Mouse (Mus musculus) intestine, postnatal 0 days (tissue): ENCODE results near the gene Gm853. TPM values are rescaled to one million over a fixed set of nuclear protein-coding genes. Genes with fewer than 3 reads are reported as not detected.

Experiments used
- ATAC-seq: fragments of 200-750 bp; cut with Nextera tagmentation; 2 replicates; pipeline ENCODE4 v1.8.0; 2017; ENCODE audit warnings: mild to moderate bottlenecking, moderate TSS enrichment, moderate library complexity
- H3K27ac ChIP-seq: fragments of 300-500 bp; sonication (generic); 2 replicates; pipeline ENCODE4 v1.5.1; 2014; ENCODE audit warnings: mild to moderate bottlenecking, low read depth, low read length, moderate library complexity
- H3K27me3 ChIP-seq: fragments of 300-500 bp; sonication (generic); replicated peaks from 2 replicates; pipeline ENCODE4 v1.6.1; 2014; ENCODE audit warnings: low read length, mixed read lengths; ENCODE audit not compliant: control insufficient read depth, insufficient read depth
- H3K36me3 ChIP-seq: fragments of 300-500 bp; sonication (generic); 2 replicates; pipeline ENCODE4 v1.6.1; 2014; ENCODE audit warnings: mild to moderate bottlenecking, moderate library complexity; ENCODE audit not compliant: control insufficient read depth, insufficient read depth
- H3K4me1 ChIP-seq: fragments of 300-500 bp; sonication (generic); replicated peaks from 2 replicates; pipeline ENCODE4 v1.6.1; 2014; ENCODE audit warnings: antibody characterized with exemption, low read length, mixed read lengths; ENCODE audit not compliant: control insufficient read depth, insufficient read depth
- H3K4me2 ChIP-seq: fragments of 300-500 bp; sonication (generic); replicated peaks from 2 replicates; pipeline ENCODE4 v1.6.1; 2014; ENCODE audit warnings: low read depth, mild to moderate bottlenecking, moderate library complexity
- H3K4me3 ChIP-seq: fragments of 300-500 bp; sonication (generic); 2 replicates; pipeline ENCODE4 v1.5.1; 2014; ENCODE audit warnings: low read depth, low read length
- H3K9ac ChIP-seq: fragments of 300-500 bp; sonication (generic); 2 replicates; pipeline ENCODE4 v1.6.1; 2014; ENCODE audit warnings: mild to moderate bottlenecking, low read depth, low read length
- H3K9me3 ChIP-seq: fragments of 300-500 bp; sonication (generic); 2 replicates; pipeline ENCODE4 v1.6.1; 2016; ENCODE audit warnings: mixed run types; ENCODE audit not compliant: control insufficient read depth
- CTCF ChIP-seq: sonication (generic); IDR thresholded peaks from 2 replicates; pipeline ENCODE4 v1.5.1; 2016; ENCODE audit warnings: low read depth, mild to moderate bottlenecking, control low read depth, antibody characterized with exemption, moderate library complexity
- WGBS: fragments of 180-500 bp; shearing (Covaris S2); extraction: QIAGEN DNeasy Blood & Tissue Kit; methylation state at CpG from one replicate; pipeline ENCODE4 v1.1.7; 2014; 5-methylcytosine and 5-hydroxymethylcytosine counted together
- polyA plus RNA-seq: library from polyadenylated mRNA; unstranded; fragments of >200 nt; fragmentation: Nextera tagmentation; extraction: Ambion mirVana; gene quantifications from 2 replicates; pipeline ENCODE4 v1.2.1, GENCODE M21; 2015

Gm853 gene
- polyA plus RNA-seq, 1 experiment from 2014 or later: not detected

GRCm38 (mm10) chr4:130169411-130169971 lies 52.7 kb downstream of the Gm853 start:
- no peak overlapping the region for H3K9ac ChIP-seq
- peaks cover 28% of the 10 kb centered on the region for H3K4me1 ChIP-seq
- no peak overlapping the region for H3K4me2 ChIP-seq
- H3K4me3 ChIP-seq: no peak overlapping the region
- peaks cover 44% of the 10 kb centered on the region; the same call in 1 of the 2 replicates for H3K36me3 ChIP-seq
- H3K9me3 ChIP-seq: no peaks in the 10 kb centered on the region
- no peak for TF ChIP-seq CTCF
- no peaks in the 10 kb centered on the region for H3K27me3 ChIP-seq
- 70% methylated on average over 16 of the region's 16 CpGs for WGBS
- no peak for ATAC-seq
- H3K27ac ChIP-seq: no peak overlapping the region

- no peak overlapping the region; the same call in 1 of the 2 replicates for H3K9ac ChIP-seq
- H3K27ac ChIP-seq: peak overlapping the region; percentile 54
- TF ChIP-seq CTCF: peak; percentile 70
- no peak overlapping the region for H3K4me3 ChIP-seq
- H3K4me1 ChIP-seq: peaks cover 31% of the 10 kb centered on the region
- H3K36me3 ChIP-seq: peaks cover 50% of the 10 kb centered on the region; the same call in 1 of the 2 replicates
- 30% methylated on average over 16 of the region's 16 CpGs for WGBS
- peak; percentile 60 for ATAC-seq
- H3K9me3 ChIP-seq: no peaks in the 10 kb centered on the region
- peak overlapping the region; percentile 50 for H3K4me2 ChIP-seq
- no peaks in the 10 kb centered on the region for H3K27me3 ChIP-seq
Observed at GRCm38 (mm10) chr4:130168280-130169183, 53.7 kb downstream of the Gm853 start.

GRCm38 (mm10) chr4:130167814-130168213 lies 54.4 kb downstream of the Gm853 start:
- WGBS: 35% methylated on average over 9 of the region's 9 CpGs
- Histone ChIP-seq H3K4me2 (peak overlapping the region; percentile 50), H3K9me3 (no peaks in the 10 kb centered on the region), H3K27me3 (no peaks in the 10 kb centered on the region), H3K9ac (no peak overlapping the region; the same call in 1 of the 2 replicates), H3K4me1 (peaks cover 34% of the 10 kb centered on the region), H3K36me3 (peaks cover 50% of the 10 kb centered on the region; the same call in 1 of the 2 replicates), H3K27ac (peak overlapping the region; percentile 54; the same call in 1 of the 2 replicates), H3K4me3 (no peak overlapping the region)
- TF ChIP-seq CTCF: no peak
- ATAC-seq: peak; percentile 15; the same call in 1 of the 2 replicates

- Histone ChIP-seq H3K36me3 (peaks cover 50% of the 10 kb centered on the region; the same call in 1 of the 2 replicates), H3K9me3 (no peaks in the 10 kb centered on the region), H3K4me3 (no peak overlapping the region), H3K9ac (no peak overlapping the region), H3K27me3 (no peaks in the 10 kb centered on the region), H3K27ac (no peak overlapping the region), H3K4me1 (peaks cover 34% of the 10 kb centered on the region), H3K4me2 (peak overlapping the region; percentile 17; the same call in 1 of the 2 replicates)
- 63% methylated on average over 22 of the region's 22 CpGs for WGBS
- TF ChIP-seq CTCF: no peak
- no peak for ATAC-seq
Observed at GRCm38 (mm10) chr4:130167321-130167720, 54.9 kb downstream of the Gm853 start.

- Histone ChIP-seq H3K4me3 (no peak overlapping the region), H3K4me1 (peaks cover 31% of the 10 kb centered on the region), H3K4me2 (no peak overlapping the region), H3K9me3 (no peaks in the 10 kb centered on the region), H3K9ac (no peak overlapping the region), H3K27ac (no peak overlapping the region), H3K36me3 (peaks cover 46% of the 10 kb centered on the region; the same call in 1 of the 2 replicates), H3K27me3 (no peaks in the 10 kb centered on the region)
- ATAC-seq: no peak
- 74% methylated on average over 8 of the region's 8 CpGs for WGBS
- TF ChIP-seq CTCF: no peak
Observed at GRCm38 (mm10) chr4:130166592-130166991, 55.6 kb downstream of the Gm853 start.

- TF ChIP-seq CTCF: no peak
- H3K36me3 ChIP-seq: peaks cover 41% of the 10 kb centered on the region; the same call in 1 of the 2 replicates
- no peak overlapping the region for H3K9ac ChIP-seq
- no peak overlapping the region for H3K27ac ChIP-seq
- no peak for ATAC-seq
- H3K4me2 ChIP-seq: no peak overlapping the region
- 86% methylated on average over 18 of the region's 18 CpGs for WGBS
- H3K4me1 ChIP-seq: peaks cover 31% of the 10 kb centered on the region
- no peak overlapping the region for H3K4me3 ChIP-seq
- H3K9me3 ChIP-seq: no peaks in the 10 kb centered on the region
- H3K27me3 ChIP-seq: no peaks in the 10 kb centered on the region
Observed at GRCm38 (mm10) chr4:130166061-130166460, 56.1 kb downstream of the Gm853 start.
